Mouse (Mus musculus): ENCODE data around the gene Hcfc2.

DNA sequence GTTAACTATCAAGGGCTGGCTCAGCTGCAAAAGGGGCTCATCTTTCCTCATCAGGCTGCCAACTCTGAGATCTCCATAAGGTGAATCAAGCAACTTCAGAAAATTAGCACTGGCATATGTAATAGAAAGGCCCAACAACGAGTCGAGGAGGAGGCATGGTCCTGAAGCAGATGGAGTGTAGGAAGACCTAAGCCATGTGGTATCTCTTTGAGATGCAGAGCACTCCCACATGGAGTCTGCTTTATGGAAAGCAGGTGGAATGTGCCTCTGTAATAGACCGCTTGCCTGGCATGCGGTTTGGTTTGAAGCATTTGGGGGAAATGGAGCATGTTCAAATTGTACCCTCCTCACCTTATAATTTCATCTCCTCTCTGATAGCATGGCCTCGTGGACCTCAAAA is 15.2 kb upstream of the Hcfc2 start:
- no peak for TF ChIP-seq CTCF (IDR thresholded peaks at IDR 0.05; ENCODE audit: borderline replicate concordance, control insufficient read depth, extremely low read depth, insufficient read depth, low read length, poor library complexity)
- no peak for TF ChIP-seq POLR2A (IDR thresholded peaks at IDR 0.05; ENCODE audit: control insufficient read depth, extremely low read depth, insufficient read depth, low read length, poor library complexity)
